Mouse (Mus musculus) forebrain, embryonic 14.5 days (tissue): ENCODE measurements around the gene Fto. TPM values are rescaled to one million over a fixed set of nuclear protein-coding genes. Genes with fewer than 3 reads are reported as not detected.

ENCODE experiments used
- ATAC-seq: fragments of 200-750 bp; cut with Nextera tagmentation; 2 replicates; pipeline ENCODE4 v1.8.0; 2017; ENCODE audit warnings: mild to moderate bottlenecking, moderate library complexity
- DNase-seq: peaks from one replicate; pipeline ENCODE4 v3.0.0-alpha.2; 2015; ENCODE audit warnings: low spot score
- H3K27ac ChIP-seq: fragments of 300-500 bp; sonication (generic); 2 replicates; pipeline ENCODE4 v1.5.1; 2014; ENCODE audit warnings: low read depth, mild to moderate bottlenecking, control low read depth, low read length, moderate library complexity
- H3K27me3 ChIP-seq: fragments of 300-500 bp; sonication (generic); replicated peaks from 2 replicates; pipeline ENCODE4 v1.6.1; 2014; ENCODE audit warnings: low read length, control low read depth, mixed read lengths; ENCODE audit not compliant: control insufficient read depth, insufficient read depth
- H3K36me3 ChIP-seq: fragments of 300-500 bp; sonication (generic); 2 replicates; pipeline ENCODE4 v1.6.1; 2014; ENCODE audit warnings: low read length, control low read depth; ENCODE audit not compliant: control insufficient read depth, insufficient read depth
- H3K4me1 ChIP-seq: fragments of 300-500 bp; sonication (generic); 2 replicates; pipeline ENCODE4 v1.6.1; 2014; ENCODE audit warnings: antibody characterized with exemption, low read length, control low read depth; ENCODE audit not compliant: control insufficient read depth, insufficient read depth
- H3K4me2 ChIP-seq: fragments of 300-500 bp; sonication (generic); 2 replicates; pipeline ENCODE4 v1.6.1; 2014; ENCODE audit warnings: mild to moderate bottlenecking, control low read depth, low read length
- H3K4me3 ChIP-seq: fragments of 300-500 bp; sonication (generic); 2 replicates; pipeline ENCODE4 v1.5.1; 2014; ENCODE audit warnings: low read depth, low read length, control low read depth
- H3K9ac ChIP-seq: fragments of 300-500 bp; sonication (generic); 2 replicates; pipeline ENCODE4 v1.6.1; 2014; ENCODE audit warnings: mild to moderate bottlenecking, low read length, control low read depth, moderate library complexity
- H3K9me3 ChIP-seq: fragments of 300-500 bp; sonication (generic); replicated peaks from 2 replicates; pipeline ENCODE4 v1.6.1; 2016; ENCODE audit warnings: low read length, control low read depth, mixed read lengths; ENCODE audit not compliant: control insufficient read depth
- WGBS: fragments of 180-500 bp; shearing (Covaris S2); extraction: QIAGEN DNeasy Blood & Tissue Kit; methylation state at CpG from one replicate; pipeline ENCODE4 v1.1.7; 2014; 5-methylcytosine and 5-hydroxymethylcytosine counted together
- polyA plus RNA-seq: library from polyadenylated mRNA; unstranded; fragments of >200 nt; fragmentation: Nextera tagmentation; extraction: Ambion mirVana; gene quantifications from 2 replicates; pipeline ENCODE4 v1.2.1, GENCODE M21; 2014

The Fto gene
- polyA plus RNA-seq, 1 experiment from 2014 or later, result 103 TPM

DNA sequence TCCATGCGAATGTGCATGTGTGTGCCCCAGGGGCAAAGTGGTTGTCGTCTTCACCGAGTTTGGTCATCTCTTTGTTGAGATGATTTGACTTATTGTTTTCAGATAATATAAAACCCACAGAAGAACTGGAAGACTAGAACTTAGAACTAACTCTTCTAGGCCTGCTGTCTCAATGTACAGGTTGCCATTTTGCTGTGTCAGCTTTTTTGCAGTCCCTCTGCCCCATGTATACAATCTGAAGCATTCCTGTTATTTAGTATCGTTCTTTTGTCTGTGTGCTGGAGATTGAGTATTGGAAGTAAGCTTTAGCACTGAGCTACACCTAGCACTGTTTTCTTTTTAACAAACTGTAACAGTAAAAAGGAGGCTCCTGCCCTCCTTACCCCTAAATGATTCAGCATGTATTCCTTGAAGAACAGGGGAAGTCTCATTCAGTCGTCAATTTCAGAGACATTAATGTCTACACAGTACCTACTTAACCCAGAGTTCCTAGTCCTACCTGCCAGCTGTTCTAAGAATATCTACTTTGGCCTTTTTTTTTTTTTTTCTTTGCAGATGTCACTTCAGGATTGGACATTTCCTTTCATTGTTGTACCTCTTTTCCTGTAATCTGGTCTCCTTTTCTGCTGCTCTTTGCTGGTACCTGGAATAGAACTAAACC lies 4.4 kb downstream of the Fto start:
- no peaks in the 10 kb centered on the region for H3K9me3 ChIP-seq
- H3K9ac ChIP-seq, result no peak overlapping the region
- H3K4me2 ChIP-seq, result no peak overlapping the region
- H3K36me3 ChIP-seq, result 0 out of 2 replicates have a peak, but pooled peaks cover 6% of the 10 kb centered on the region
- DNase-seq (no peak), ATAC-seq (no peak)
- H3K4me3 ChIP-seq, result no peak overlapping the region
- H3K4me1 ChIP-seq, result peaks cover 11% of the 10 kb centered on the region; the same call in 1 of the 2 replicates
- WGBS, result 96% methylated on average over 5 of the region's 5 CpGs
- no peak overlapping the region for H3K27ac ChIP-seq
- no peaks in the 10 kb centered on the region for H3K27me3 ChIP-seq

DNA sequence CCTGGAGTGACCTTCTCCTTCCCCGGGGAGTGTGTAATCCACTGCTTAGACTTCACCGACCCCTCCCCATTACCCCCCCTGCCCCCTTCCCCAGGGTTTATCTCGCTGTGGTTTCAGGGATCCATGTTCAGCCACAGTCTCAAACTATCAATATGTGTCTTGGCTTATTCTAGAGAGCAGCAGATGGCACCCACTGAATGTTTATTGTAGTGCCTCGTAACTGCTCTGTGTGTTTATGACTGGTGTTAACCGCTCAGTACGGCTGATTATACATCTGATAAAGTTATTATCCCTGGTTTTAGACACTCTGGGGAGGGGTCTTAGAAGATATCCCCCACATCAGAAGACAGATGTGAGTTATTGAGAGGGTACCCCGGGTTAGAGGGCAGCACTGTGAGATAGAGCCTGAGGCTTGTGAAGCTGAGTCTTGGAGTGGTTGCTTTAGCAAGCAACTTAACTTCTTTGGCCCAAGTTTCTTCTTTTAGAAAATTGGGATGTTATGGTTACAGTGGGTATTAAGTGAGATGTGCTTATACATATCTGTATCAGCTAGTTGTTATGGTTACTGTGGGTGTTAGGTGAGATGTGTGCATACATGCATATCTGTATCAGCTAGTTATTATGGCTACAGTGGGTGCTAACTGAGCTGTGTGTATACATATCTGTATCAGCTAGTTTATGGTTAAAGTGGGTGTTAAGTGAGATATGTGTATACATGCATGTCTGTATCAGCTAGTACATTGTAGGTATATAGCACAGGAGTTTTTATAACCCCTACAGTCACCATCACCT lies 5.8 kb downstream of the Fto start:
- no peak overlapping the region for H3K4me3 ChIP-seq
- H3K36me3 ChIP-seq, result 0 out of 2 replicates have a peak, but pooled peaks cover 6% of the 10 kb centered on the region
- H3K4me2 ChIP-seq, result no peak overlapping the region
- ATAC-seq (peak; percentile 70; the same call in 1 of the 2 replicates), DNase-seq (peak; percentile 45)
- H3K4me1 ChIP-seq, result peaks cover 8% of the 10 kb centered on the region; the same call in 1 of the 2 replicates
- H3K9ac ChIP-seq, result no peak overlapping the region
- H3K27ac ChIP-seq, result no peak overlapping the region
- no peaks in the 10 kb centered on the region for H3K27me3 ChIP-seq
- no peaks in the 10 kb centered on the region for H3K9me3 ChIP-seq
- 75% methylated on average over 7 of the region's 7 CpGs for WGBS

DNA sequence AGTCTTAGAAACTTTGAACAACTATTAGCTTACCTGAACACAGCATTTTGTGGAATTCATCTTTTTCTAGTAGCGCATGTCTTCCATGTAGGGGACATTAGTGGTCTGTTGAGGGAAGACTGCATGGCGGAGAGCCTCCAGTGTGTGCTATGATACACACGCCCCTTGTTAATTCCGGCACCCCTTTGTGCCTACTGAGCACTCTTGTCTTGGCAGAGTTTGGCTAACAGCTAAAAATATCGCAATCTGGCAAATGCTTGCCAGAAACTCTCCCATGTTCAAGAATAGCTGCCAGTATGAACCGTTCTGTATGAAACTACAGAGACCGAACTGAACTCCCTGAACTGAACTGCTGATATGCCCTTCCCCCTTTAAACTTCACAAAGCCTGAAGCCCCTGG lies 10.2 kb downstream of the Fto start:
- Histone ChIP-seq H3K27ac (no peak overlapping the region), H3K4me2 (no peak overlapping the region), H3K36me3 (peaks cover 7% of the 10 kb centered on the region; the same call in 1 of the 2 replicates), H3K4me3 (no peak overlapping the region), H3K9ac (no peak overlapping the region), H3K27me3 (no peaks in the 10 kb centered on the region), H3K9me3 (no peaks in the 10 kb centered on the region), H3K4me1 (no peaks in the 10 kb centered on the region; the same call in 1 of the 2 replicates)
- ATAC-seq (no peak), DNase-seq (peak; percentile 50)
- 65% methylated on average over 7 of the region's 7 CpGs for WGBS

DNA sequence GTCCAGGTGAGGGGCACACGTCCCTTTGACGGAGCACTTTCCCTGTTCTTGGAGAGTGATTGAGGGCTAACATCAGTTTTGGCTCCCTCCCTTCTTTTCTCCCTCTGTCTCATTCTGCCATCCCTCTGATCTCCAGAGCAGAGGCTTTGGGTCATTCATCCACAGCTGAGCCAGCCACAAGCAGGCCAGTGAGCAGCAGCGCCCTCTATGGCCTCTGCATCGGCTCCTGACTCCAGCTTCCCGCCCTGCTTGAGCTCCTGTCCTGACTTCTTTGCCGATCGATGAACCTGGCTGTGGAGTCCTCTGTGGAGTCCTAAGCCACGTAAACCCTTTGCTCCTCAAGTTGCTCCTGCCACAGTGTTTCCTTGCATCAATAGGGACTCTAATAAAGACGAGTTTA lies 10.9 kb downstream of the Fto start:
- Histone ChIP-seq H3K4me1 (peaks cover 4% of the 10 kb centered on the region), H3K9ac (no peak overlapping the region), H3K4me2 (no peak overlapping the region), H3K4me3 (no peak overlapping the region), H3K9me3 (no peaks in the 10 kb centered on the region), H3K27ac (no peak overlapping the region), H3K27me3 (no peaks in the 10 kb centered on the region), H3K36me3 (peaks cover 4% of the 10 kb centered on the region; the same call in 1 of the 2 replicates)
- ATAC-seq (no peak), DNase-seq (no peak)
- 46% methylated on average over 9 of the region's 9 CpGs for WGBS

DNA sequence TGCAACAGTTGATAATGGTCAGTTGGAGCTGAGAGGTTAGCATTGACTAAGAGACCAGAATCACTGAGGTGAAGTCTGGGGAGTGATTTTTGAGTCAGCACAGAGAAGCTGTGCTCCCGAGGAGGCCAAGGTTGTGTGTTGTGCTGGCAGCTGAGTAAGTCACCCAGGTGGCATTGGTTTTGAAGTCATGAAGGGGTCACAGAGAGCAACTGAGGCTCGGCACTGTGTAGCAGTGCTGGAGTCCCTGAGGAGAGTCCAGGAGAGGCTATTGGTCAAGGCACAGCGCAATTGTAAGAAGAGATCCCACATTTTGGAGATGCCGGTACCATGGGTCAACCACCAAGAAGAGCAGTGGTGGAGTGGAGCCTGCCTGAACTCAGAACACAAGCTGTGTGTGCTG lies 11.6 kb downstream of the Fto start:
- peaks cover 11% of the 10 kb centered on the region for H3K4me1 ChIP-seq
- H3K27ac ChIP-seq, result no peak overlapping the region
- no peak for DNase-seq
- ATAC-seq, result no peak
- H3K4me3 ChIP-seq, result no peak overlapping the region
- H3K9ac ChIP-seq, result no peak overlapping the region
- 95% methylated on average over 4 of the region's 4 CpGs for WGBS
- no peaks in the 10 kb centered on the region for H3K9me3 ChIP-seq
- H3K27me3 ChIP-seq, result no peaks in the 10 kb centered on the region
- H3K4me2 ChIP-seq, result no peak overlapping the region
- H3K36me3 ChIP-seq, result peaks cover 4% of the 10 kb centered on the region; the same call in 1 of the 2 replicates

DNA sequence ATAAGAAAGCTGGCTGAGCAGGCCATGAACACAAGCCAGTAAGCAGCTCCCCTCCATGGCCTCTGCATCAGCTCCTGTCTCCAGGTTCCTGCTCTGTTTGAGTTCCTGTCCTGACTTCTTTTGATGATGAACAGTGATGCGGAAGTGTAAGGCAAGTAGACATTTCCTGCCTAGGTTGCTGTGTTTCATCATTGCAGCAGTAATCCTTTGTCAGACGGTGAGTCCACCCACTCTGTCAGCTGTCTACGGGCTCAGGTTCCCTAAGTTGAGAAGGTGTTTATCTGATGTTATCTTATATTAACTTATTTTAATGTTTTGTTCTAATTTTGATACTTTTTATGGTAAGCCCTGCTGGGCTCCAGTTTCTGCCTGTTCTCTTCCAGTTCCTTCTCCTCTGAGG lies 12.7 kb downstream of the Fto start:
- WGBS, result 74% methylated on average over 3 of the region's 3 CpGs
- Histone ChIP-seq H3K4me3 (no peak overlapping the region), H3K36me3 (peaks cover 4% of the 10 kb centered on the region; the same call in 1 of the 2 replicates), H3K4me1 (peaks cover 21% of the 10 kb centered on the region), H3K9me3 (no peaks in the 10 kb centered on the region), H3K9ac (no peak overlapping the region), H3K4me2 (no peak overlapping the region), H3K27me3 (no peaks in the 10 kb centered on the region), H3K27ac (no peak overlapping the region)
- ATAC-seq (no peak), DNase-seq (no peak)

DNA sequence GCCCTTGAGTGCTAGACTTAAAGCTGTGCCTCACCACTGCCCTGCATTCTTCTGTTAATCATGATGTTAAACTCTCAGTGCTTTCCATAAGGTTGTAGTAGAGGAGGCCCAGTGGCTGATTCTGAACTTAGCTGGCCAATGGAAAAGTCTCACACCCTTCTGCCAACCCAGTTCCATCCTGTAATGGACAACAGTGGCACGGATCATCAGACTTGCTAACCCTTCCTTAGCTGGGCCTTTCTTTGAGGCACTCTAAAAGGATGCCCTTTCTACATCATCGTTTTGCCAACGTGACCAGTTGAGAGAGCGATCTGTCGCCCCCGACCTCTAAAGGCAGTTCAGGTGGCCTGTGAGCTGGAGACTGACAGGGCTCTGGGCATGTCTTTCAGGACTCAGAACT lies 13.6 kb downstream of the Fto start:
- Histone ChIP-seq H3K9me3 (no peaks in the 10 kb centered on the region), H3K4me3 (no peak overlapping the region), H3K27ac (no peak overlapping the region), H3K27me3 (no peaks in the 10 kb centered on the region), H3K4me1 (peaks cover 28% of the 10 kb centered on the region), H3K9ac (no peak overlapping the region), H3K4me2 (no peak overlapping the region), H3K36me3 (peaks cover 4% of the 10 kb centered on the region; the same call in 1 of the 2 replicates)
- DNase-seq, result no peak
- 85% methylated on average over 6 of the region's 6 CpGs for WGBS
- ATAC-seq, result no peak

DNA sequence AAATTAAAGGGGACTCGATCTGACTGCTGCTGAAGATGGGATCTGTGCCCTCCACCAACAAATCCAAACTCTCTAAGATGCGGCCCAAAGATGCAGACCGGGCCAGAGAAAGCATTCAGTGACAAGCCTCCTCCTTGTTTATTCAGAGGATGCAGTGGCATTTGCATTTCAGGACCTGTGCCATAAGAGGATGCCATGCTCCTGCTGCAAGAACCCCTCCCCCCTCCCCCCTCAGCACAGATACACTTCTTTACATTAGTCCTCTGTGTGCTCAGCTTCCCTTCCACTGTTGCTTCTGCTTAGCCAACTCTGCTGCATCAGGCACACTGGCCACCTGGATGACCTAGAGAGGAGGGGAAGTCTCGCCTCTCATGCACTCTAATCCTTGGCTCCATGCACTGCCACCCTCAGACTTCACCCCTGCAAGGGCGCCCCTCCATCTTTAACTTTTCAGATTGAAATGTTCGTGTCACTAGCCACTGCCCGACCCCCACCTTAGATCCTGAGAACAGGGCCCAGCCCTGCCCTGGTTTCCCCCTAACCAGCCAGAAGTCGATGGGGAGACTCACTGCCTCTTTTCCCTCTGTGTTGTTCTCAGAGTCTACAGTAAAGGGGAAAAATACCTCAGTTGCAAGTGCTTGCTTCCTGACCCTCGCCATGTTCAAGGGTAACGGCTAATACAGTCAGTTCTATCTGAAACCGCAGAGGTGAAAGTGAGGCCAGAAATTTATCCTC lies 14.3 kb downstream of the Fto start:
- Histone ChIP-seq H3K4me2 (no peak overlapping the region), H3K27me3 (no peaks in the 10 kb centered on the region), H3K4me3 (no peak overlapping the region), H3K4me1 (peaks cover 29% of the 10 kb centered on the region), H3K9ac (no peak overlapping the region), H3K36me3 (peaks cover 4% of the 10 kb centered on the region; the same call in 1 of the 2 replicates), H3K9me3 (no peaks in the 10 kb centered on the region), H3K27ac (no peak overlapping the region)
- no peak for ATAC-seq
- DNase-seq, result no peak
- WGBS, result 80% methylated on average over 11 of the region's 11 CpGs
